Mouse (Mus musculus) layer of hippocampus, postnatal 25 days (tissue): ENCODE measurements around the gene Tymp. TPM values are rescaled to one million over a fixed set of nuclear protein-coding genes. Genes with fewer than 3 reads are reported as not detected.

Source experiments
- DNase-seq, 2 experiments: peaks; one replicate each; pipeline ENCODE4 v3.0.0; 2022; ENCODE audit warnings: mixed read lengths in 2 of 2, low spot score in 1 of 2; ENCODE audit errors: extremely low spot score in 1 of 2
- total RNA-seq, 2 experiments: library from RNA; stranded (reverse); gene quantifications; 2 replicates each; pipeline ENCODE4 v1.2.3; 2021

Gene Tymp
- total RNA-seq, 2 experiments from 2014 or later, result 1.5 to 1.8 TPM

DNA sequence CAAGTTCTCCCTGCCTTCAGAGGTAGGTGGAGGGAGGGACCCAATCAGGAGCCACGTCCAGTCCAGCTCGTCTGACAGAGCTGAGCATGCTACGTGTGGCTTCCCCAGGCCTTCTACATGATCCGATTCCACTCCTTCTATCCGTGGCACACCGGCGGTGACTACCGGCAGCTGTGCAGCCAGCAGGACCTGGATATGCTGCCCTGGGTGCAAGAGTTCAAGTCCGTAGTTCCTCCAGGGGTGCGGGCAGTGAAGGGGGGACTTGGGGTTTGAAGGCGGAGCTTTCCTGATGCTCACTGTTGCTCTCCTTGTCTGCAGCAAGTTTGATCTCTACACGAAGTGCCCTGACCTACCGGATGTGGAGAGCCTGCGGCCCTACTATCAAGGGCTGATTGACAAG, 40.4 kb downstream of the Tymp start:
- no peak for DNase-seq

DNA sequence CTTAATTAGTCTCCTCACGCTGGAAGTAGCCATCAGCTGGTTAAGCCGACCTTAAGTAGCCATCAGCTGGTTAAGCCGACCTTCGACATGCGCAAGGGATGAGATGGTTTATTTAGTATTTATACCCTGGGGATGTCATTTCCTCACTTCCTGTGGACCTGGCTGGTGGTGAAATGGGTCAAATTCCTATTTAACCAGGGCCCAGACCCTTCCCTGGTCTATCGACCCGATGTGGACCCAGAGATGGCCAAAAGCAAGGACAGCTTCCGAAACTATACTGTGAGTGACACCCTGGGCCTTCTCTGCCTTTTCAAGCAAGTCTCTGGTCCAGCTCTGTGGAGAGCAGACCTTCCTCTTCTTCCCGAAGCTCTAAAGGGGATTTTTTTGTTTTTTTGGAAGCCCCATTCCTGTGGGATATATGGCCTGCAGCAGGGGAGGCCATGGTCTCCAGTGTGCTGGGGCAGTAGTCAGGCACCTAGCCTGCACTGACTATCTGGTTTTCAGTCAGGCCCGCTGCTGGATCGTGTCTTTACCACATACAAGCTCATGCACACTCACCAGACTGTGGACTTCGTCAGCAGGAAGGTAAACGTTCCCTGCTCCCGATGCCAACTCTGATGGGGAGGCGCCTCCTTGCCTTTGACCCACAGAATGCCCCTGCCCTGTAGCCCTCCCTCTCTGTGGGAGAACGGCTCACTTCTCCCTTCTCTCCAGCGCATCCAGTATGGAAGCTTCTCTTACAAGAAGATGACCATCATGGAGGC, 41.9 kb downstream of the Tymp start:
- DNase-seq, result no peak

GRCm38 (mm10) chr15:89334271-89334670, 42.6 kb downstream of the Tymp start, which contains the start of gene Miox:
Miox (plus strand) TSS chr15:89334398.
- DNase-seq, result no peak

- no peak for DNase-seq
These were observed 50.4 kb downstream of the Tymp start for GRCm38 (mm10) chr15:89326441-89326840.

GRCm38 (mm10) chr15:89323656-89324055, 53.2 kb downstream of the Tymp start:
- DNase-seq, result no peak

DNA sequence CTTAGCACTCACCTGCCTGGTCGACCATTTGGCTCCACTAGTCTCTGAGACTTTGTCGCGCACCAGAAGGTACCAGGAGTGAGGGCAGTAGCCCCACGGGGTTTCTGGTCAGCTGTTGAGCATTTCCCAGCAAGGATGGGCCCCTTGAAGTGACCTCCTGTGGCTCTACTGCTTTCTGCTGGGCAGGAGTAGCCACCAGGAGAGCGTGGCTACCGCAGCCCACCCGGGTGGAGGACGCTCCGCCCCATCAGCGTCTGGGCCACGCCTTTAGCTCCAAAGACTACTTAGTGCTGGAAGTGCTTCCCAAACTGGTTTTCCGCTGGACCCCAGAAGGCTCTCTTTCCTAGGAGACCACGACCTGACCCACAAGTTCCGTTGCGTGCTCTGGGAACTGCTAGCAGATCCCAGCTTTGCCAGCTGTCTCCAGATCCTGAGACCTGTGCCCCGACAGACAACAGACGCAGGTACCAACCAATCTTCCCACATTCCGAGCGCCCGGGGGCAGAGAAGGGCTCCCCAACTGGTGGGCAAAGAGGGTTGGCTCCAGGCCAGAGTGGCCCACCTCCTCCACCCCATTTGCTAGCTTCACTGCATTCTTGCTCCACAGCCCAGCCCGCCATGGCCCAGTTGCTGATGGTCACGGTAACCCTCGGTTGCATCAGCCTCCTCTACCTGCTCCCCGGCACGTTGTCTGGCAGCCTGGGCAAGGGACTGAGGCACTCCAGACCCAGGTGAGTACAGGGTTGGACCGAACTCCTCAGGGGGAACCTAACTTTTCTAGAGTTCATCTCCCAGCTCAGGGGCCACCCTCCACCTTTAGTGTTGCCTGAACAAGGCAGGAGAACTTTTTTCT, 53.9 kb downstream of the Tymp start, which contains the start of gene Adm2:
Gene Adm2 (plus strand): TSS at position 51 of the 853 bp plus-strand sequence.
- no peak for DNase-seq

Other genes with a start within 250 kb of the Tymp start
- 10 to 100 TPM; 12.5 to 16.5 TPM for gene Hdac10, start 248.3 kb downstream of the Tymp start, total RNA-seq
- gene Mapk12, start 236.3 kb downstream of the Tymp start, total RNA-seq, result 1 to 10 TPM; 2.7 to 5.1 TPM
- 10 to 100 TPM; 20.3 to 24.8 TPM for gene Mapk11, start 227.4 kb downstream of the Tymp start, total RNA-seq
- 10 to 100 TPM; 50.0 to 56.5 TPM for gene Plxnb2, start 196.3 kb downstream of the Tymp start, total RNA-seq
- gene Dennd6b, start 180.5 kb downstream of the Tymp start, total RNA-seq, result 10 to 100 TPM; 33.3 to 42.0 TPM
- gene Ppp6r2, start 165.5 kb downstream of the Tymp start, total RNA-seq, result 100 to 1,000 TPM; 164 to 166 TPM
- gene Sbf1, start 61.7 kb downstream of the Tymp start, total RNA-seq, result 100 to 1,000 TPM; 317 to 364 TPM
- not detected for gene Adm2, start 54.3 kb downstream of the Tymp start, total RNA-seq
- not detected for gene Miox, start 42.6 kb downstream of the Tymp start, total RNA-seq
- 10 to 100 TPM; 15.2 to 20.8 TPM for gene Lmf2, start 21.4 kb downstream of the Tymp start, total RNA-seq
- gene Ncaph2, start 21.3 kb downstream of the Tymp start, total RNA-seq, result 10 to 100 TPM; 84.1 to 95.0 TPM
- gene Sco2, start 3.2 kb downstream of the Tymp start, total RNA-seq, result 10 to 100 TPM; 34.1 to 36.7 TPM
- 1 to 10 TPM; 1.6 to 3.2 TPM for gene Odf3b, start 2.2 kb upstream of the Tymp start, total RNA-seq
- gene Klhdc7b, start 7.9 kb upstream of the Tymp start, total RNA-seq, result under 1 TPM; 0.30 to 0.38 TPM
- gene Syce3, start 33.5 kb upstream of the Tymp start, total RNA-seq, result not detected
- gene Cpt1b, start 48.8 kb upstream of the Tymp start, total RNA-seq, result 1 to 10 TPM; 1.4 to 2.3 TPM
- gene C730034F03Rik, start 52.5 kb upstream of the Tymp start, total RNA-seq, result 1 to 10 TPM; 2.1 to 2.4 TPM
- not detected for gene Gm44502, start 52.7 kb upstream of the Tymp start, total RNA-seq
- 10 to 100 TPM; 34.3 to 43.4 TPM for gene Chkb, start 52.9 kb upstream of the Tymp start, total RNA-seq
- gene Mapk8ip2, start 76.9 kb upstream of the Tymp start, total RNA-seq, result 100 to 1,000 TPM; 242 to 243 TPM
- gene Arsa, start 100.4 kb upstream of the Tymp start, total RNA-seq, result 10 to 100 TPM; 29.4 to 29.6 TPM
- gene Shank3, start 122.6 kb upstream of the Tymp start, total RNA-seq, result 100 to 1,000 TPM; 235 to 265 TPM
- under 1 TPM; 0.37 to 0.96 TPM for gene Acr, start 191.3 kb upstream of the Tymp start, total RNA-seq
- 10 to 100 TPM; 27.3 to 33.4 TPM for gene Rabl2, start 214.9 kb upstream of the Tymp start, total RNA-seq